Mouse (Mus musculus) kidney, adult 8-10 months (tissue): Measurements from ENCODE around the gene Hbq1b.
A peak's percentile ranks its signal among the peaks of the same experiment; 100 is the strongest.

Source experiments
- DNase-seq, 2 experiments: peaks; one replicate each; pipeline ENCODE4 v3.0.0; 2022

Gene Hbq1b

GRCm38 (mm10) chr11:32301506-32301905, 14.7 kb downstream of the Hbq1b start:
- no peak for DNase-seq

GRCm38 (mm10) chr11:32302824-32303419, 16.2 kb downstream of the Hbq1b start:
- DNase-seq = no peak

GRCm38 (mm10) chr11:32303455-32303854, 16.7 kb downstream of the Hbq1b start:
- no peak for DNase-seq

- DNase-seq = no peak
Measured at GRCm38 (mm10) chr11:32307006-32307405, 20.2 kb downstream of the Hbq1b start.

GRCm38 (mm10) chr11:32309446-32309845, 22.7 kb downstream of the Hbq1b start:
- DNase-seq = no peak

GRCm38 (mm10) chr11:32309928-32310327, 23.2 kb downstream of the Hbq1b start:
- no peak for DNase-seq

GRCm38 (mm10) chr11:32316009-32316408, 29.2 kb downstream of the Hbq1b start:
- no peak for DNase-seq

GRCm38 (mm10) chr11:32320507-32321195, 33.9 kb downstream of the Hbq1b start:
- DNase-seq = no peak

GRCm38 (mm10) chr11:32321196-32321565, 34.4 kb downstream of the Hbq1b start:
- DNase-seq = peak; percentile 35 to 57

- DNase-seq = peak; percentile 70 to 91
Measured at GRCm38 (mm10) chr11:32324609-32325008, 37.8 kb downstream of the Hbq1b start.

- peak; percentile 28 to 36 for DNase-seq
Measured at GRCm38 (mm10) chr11:32331075-32331474, 44.3 kb downstream of the Hbq1b start.

GRCm38 (mm10) chr11:32331861-32332260, 45.1 kb downstream of the Hbq1b start:
- DNase-seq = no peak

- DNase-seq = no peak
Measured at GRCm38 (mm10) chr11:32333235-32333634, 46.5 kb downstream of the Hbq1b start.

- no peak for DNase-seq
Measured at GRCm38 (mm10) chr11:32336435-32336907, 49.7 kb downstream of the Hbq1b start.
